Mouse (Mus musculus) midbrain, embryonic 13.5 days (tissue): ENCODE results near the gene R3hdm2. TPM values are rescaled to one million over a fixed set of nuclear protein-coding genes. Genes with fewer than 3 reads are reported as not detected.

ENCODE experiments used
- ATAC-seq: fragments of 200-750 bp; cut with Nextera tagmentation; 2 replicates; pipeline ENCODE4 v1.8.0; 2017; ENCODE audit warnings: mild to moderate bottlenecking, moderate TSS enrichment, moderate library complexity
- H3K27ac ChIP-seq: fragments of 300-500 bp; sonication (generic); 2 replicates; pipeline ENCODE4 v1.5.1; 2015; ENCODE audit warnings: inconsistent platforms, mild to moderate bottlenecking, moderate library complexity
- H3K27me3 ChIP-seq: fragments of 300-500 bp; sonication (generic); 2 replicates; pipeline ENCODE4 v1.6.1; 2015; ENCODE audit warnings: mild to moderate bottlenecking, inconsistent platforms
- H3K36me3 ChIP-seq: fragments of 300-500 bp; sonication (generic); 2 replicates; pipeline ENCODE4 v1.6.1; 2015; ENCODE audit warnings: mild to moderate bottlenecking, inconsistent platforms
- H3K4me1 ChIP-seq: fragments of 300-500 bp; sonication (generic); replicated peaks from 2 replicates; pipeline ENCODE4 v1.6.1; 2015; ENCODE audit warnings: inconsistent platforms
- H3K4me2 ChIP-seq: fragments of 300-500 bp; sonication (generic); replicated peaks from 2 replicates; pipeline ENCODE4 v1.6.1; 2015; ENCODE audit warnings: moderate library complexity, mild to moderate bottlenecking, inconsistent platforms
- H3K4me3 ChIP-seq: fragments of 300-500 bp; sonication (generic); replicated peaks from 2 replicates; pipeline ENCODE4 v1.5.1; 2015; ENCODE audit warnings: mild to moderate bottlenecking, inconsistent platforms
- H3K9ac ChIP-seq: fragments of 300-500 bp; sonication (generic); replicated peaks from 2 replicates; pipeline ENCODE4 v1.6.1; 2015; ENCODE audit warnings: mild to moderate bottlenecking, inconsistent platforms
- H3K9me3 ChIP-seq: fragments of 300-500 bp; sonication (generic); 2 replicates; pipeline ENCODE4 v1.6.1; 2016; ENCODE audit warnings: mild to moderate bottlenecking, inconsistent platforms
- WGBS: fragments of 180-500 bp; shearing (Covaris S2); methylation state at CpG from one replicate; pipeline ENCODE4 v1.1.7; 2015; 5-methylcytosine and 5-hydroxymethylcytosine counted together
- polyA plus RNA-seq: library from polyadenylated mRNA; unstranded; fragments of >200 nt; fragmentation: Nextera tagmentation; extraction: Ambion mirVana; gene quantifications from 2 replicates; pipeline ENCODE4 v1.2.1, GENCODE M21; 2015

R3hdm2 gene
- polyA plus RNA-seq, 1 experiment from 2014 or later, result 36.1 TPM

DNA sequence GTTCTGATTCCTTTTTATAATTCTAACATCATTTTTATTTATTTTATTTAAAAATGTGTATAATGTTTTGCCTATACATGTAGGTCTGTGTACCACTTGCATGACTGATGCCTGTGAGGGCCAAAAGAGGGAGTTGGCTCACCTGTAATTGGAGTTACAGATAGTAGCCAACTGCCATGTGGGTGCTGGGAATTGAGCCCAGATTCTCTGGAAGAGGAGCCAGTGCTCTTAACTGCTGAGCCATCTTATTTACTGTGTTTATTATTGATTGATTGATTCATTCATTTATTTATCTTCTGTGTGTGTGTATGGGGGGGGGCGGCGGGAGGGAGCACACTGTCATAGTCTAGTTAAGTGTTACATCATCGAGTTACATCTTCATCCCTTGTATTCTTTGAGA, 24.6 kb downstream of the R3hdm2 start:
- ATAC-seq, result no peak
- no peak overlapping the region for H3K4me2 ChIP-seq
- no peaks in the 10 kb centered on the region for H3K27me3 ChIP-seq
- H3K36me3 ChIP-seq, result peaks cover 29% of the 10 kb centered on the region
- no peaks in the 10 kb centered on the region for H3K9me3 ChIP-seq
- H3K9ac ChIP-seq, result no peak overlapping the region
- H3K4me3 ChIP-seq, result no peak overlapping the region
- WGBS, result 94% methylated on average over 3 of the region's 3 CpGs
- no peak overlapping the region for H3K27ac ChIP-seq
- no peaks in the 10 kb centered on the region for H3K4me1 ChIP-seq

GRCm38 (mm10) chr10:127407391-127407790, 27.3 kb downstream of the R3hdm2 start:
- Histone ChIP-seq H3K4me3 (no peak overlapping the region), H3K36me3 (0 out of 2 replicates have a peak, but pooled peaks cover 3% of the 10 kb centered on the region), H3K27ac (no peak overlapping the region), H3K4me2 (no peak overlapping the region), H3K27me3 (no peaks in the 10 kb centered on the region), H3K4me1 (peaks cover 12% of the 10 kb centered on the region), H3K9me3 (no peaks in the 10 kb centered on the region), H3K9ac (no peak overlapping the region)
- WGBS, result 75% methylated on average over 4 of the region's 4 CpGs
- ATAC-seq, result no peak

- H3K27me3 ChIP-seq, result no peaks in the 10 kb centered on the region
- H3K9ac ChIP-seq, result no peak overlapping the region
- 0 out of 2 replicates have a peak, but pooled peaks cover 3% of the 10 kb centered on the region for H3K36me3 ChIP-seq
- no peaks in the 10 kb centered on the region for H3K9me3 ChIP-seq
- H3K27ac ChIP-seq, result no peak overlapping the region
- H3K4me2 ChIP-seq, result no peak overlapping the region
- ATAC-seq, result no peak
- WGBS, result 52% methylated on average over 5 of the region's 5 CpGs
- no peak overlapping the region for H3K4me3 ChIP-seq
- peaks cover 15% of the 10 kb centered on the region for H3K4me1 ChIP-seq
Observed at GRCm38 (mm10) chr10:127412101-127412500, 32.0 kb downstream of the R3hdm2 start.

- no peak overlapping the region for H3K27ac ChIP-seq
- H3K4me2 ChIP-seq, result no peak overlapping the region
- ATAC-seq, result no peak
- H3K9me3 ChIP-seq, result no peaks in the 10 kb centered on the region
- 85% methylated on average over 2 of the region's 2 CpGs for WGBS
- no peaks in the 10 kb centered on the region for H3K27me3 ChIP-seq
- no peak overlapping the region for H3K4me3 ChIP-seq
- no peak overlapping the region for H3K9ac ChIP-seq
- H3K4me1 ChIP-seq, result peaks cover 15% of the 10 kb centered on the region
- H3K36me3 ChIP-seq, result 0 out of 2 replicates have a peak, but pooled peaks cover 3% of the 10 kb centered on the region
Observed at GRCm38 (mm10) chr10:127412776-127413175, 32.6 kb downstream of the R3hdm2 start.

DNA sequence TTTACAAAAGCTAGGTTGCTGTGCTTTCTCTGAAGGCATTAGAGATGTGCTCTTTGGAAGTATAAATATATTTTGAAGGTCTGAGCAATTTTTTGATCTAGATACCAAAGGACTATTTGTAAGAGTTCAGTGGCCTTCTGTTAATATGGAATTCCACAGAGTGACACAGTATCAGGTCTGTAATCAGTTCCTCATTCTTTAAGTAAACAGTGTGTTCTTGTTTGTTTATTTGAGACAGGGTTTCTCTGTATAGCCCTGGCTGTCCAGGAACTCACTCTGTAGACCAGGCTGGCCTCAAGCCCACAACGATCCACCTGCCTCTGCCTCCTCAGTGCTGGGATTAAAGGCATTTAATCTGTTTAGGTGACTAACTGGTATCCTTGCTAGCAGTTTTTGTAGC, 33.5 kb downstream of the R3hdm2 start:
- WGBS, result 81% methylated on average over 1 of the region's 1 CpGs
- H3K36me3 ChIP-seq, result 0 out of 2 replicates have a peak, but pooled peaks cover 3% of the 10 kb centered on the region
- no peak overlapping the region for H3K9ac ChIP-seq
- peaks cover 15% of the 10 kb centered on the region for H3K4me1 ChIP-seq
- no peak overlapping the region for H3K4me3 ChIP-seq
- H3K9me3 ChIP-seq, result no peaks in the 10 kb centered on the region
- H3K27me3 ChIP-seq, result no peaks in the 10 kb centered on the region
- no peak for ATAC-seq
- no peak overlapping the region for H3K4me2 ChIP-seq
- no peak overlapping the region for H3K27ac ChIP-seq

GRCm38 (mm10) chr10:127414141-127414540, 34.0 kb downstream of the R3hdm2 start:
- Histone ChIP-seq H3K36me3 (0 out of 2 replicates have a peak, but pooled peaks cover 2% of the 10 kb centered on the region), H3K9me3 (no peaks in the 10 kb centered on the region), H3K27me3 (no peaks in the 10 kb centered on the region), H3K4me3 (no peak overlapping the region), H3K4me2 (no peak overlapping the region), H3K9ac (no peak overlapping the region), H3K27ac (no peak overlapping the region), H3K4me1 (peaks cover 17% of the 10 kb centered on the region)
- ATAC-seq, result no peak
- WGBS, result 76% methylated on average over 3 of the region's 3 CpGs

DNA sequence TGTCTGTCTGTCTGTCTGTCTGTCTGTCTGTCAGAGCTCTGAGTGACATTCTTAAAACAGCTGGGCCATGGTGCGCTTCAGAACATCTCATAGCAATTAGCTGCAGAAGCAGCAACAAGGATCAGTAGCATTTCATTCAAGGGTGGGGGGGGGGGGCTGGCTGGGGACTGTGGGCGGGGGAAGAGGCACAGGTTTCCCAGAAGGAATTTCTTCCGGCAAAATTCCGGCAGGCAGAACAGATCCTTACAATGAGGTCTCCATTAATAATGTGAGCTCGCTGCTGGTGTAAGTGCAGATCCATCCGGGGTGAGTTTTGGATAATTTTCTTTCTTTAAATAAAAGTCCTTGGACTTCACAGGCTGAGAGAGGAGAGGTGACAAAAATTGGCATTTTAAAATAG, 40.0 kb downstream of the R3hdm2 start:
- peak overlapping the region; percentile 32; the same call in 1 of the 2 replicates for H3K4me2 ChIP-seq
- H3K9ac ChIP-seq, result no peak overlapping the region
- no peak for ATAC-seq
- no peak overlapping the region for H3K4me3 ChIP-seq
- 8% methylated on average over 6 of the region's 6 CpGs for WGBS
- H3K27me3 ChIP-seq, result no peaks in the 10 kb centered on the region
- no peak overlapping the region for H3K27ac ChIP-seq
- H3K9me3 ChIP-seq, result no peaks in the 10 kb centered on the region
- H3K4me1 ChIP-seq, result peaks cover 38% of the 10 kb centered on the region
- no peaks in the 10 kb centered on the region for H3K36me3 ChIP-seq

DNA sequence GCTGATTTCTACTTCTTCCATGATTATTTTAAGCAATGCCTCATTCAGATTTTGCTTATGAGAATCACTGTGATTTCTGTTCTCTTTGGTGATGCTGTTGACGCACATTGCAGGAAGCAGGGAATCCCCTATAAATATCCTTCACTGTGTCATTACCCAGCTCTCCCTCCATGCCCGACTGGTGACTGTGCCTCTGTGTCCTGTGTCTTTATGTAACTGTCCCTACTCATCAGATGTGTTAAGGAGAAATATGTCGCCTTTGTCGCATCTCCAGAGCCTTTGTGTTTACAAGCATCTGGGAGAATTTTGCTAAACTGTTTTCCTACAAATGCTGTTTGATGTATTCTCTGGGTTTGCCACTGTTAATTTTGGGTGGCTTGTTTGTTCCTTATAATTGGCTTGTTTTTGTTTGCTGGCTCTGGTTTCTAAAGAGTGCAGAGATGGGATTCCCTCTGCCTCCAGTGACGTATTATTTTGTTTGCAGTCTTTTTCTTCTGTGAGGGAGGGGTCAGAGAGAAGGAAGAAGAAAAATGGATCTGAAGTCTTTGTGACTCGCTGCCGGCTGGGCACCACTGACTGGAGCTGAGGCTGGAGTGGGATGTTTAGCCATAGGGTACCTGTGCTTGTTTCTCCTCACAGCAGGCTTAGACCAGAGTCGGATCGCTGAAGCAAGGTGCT, 40.7 kb downstream of the R3hdm2 start:
- H3K27me3 ChIP-seq, result no peaks in the 10 kb centered on the region
- H3K9ac ChIP-seq, result peak overlapping the region; percentile 28
- H3K4me2 ChIP-seq, result peak overlapping the region; percentile 45
- 7% methylated on average over 9 of the region's 9 CpGs for WGBS
- H3K27ac ChIP-seq, result peak overlapping the region; percentile 22
- H3K4me1 ChIP-seq, result peaks cover 40% of the 10 kb centered on the region
- peak; percentile 71 for ATAC-seq
- no peaks in the 10 kb centered on the region for H3K36me3 ChIP-seq
- peak overlapping the region; percentile 20 for H3K4me3 ChIP-seq
- H3K9me3 ChIP-seq, result no peaks in the 10 kb centered on the region

DNA sequence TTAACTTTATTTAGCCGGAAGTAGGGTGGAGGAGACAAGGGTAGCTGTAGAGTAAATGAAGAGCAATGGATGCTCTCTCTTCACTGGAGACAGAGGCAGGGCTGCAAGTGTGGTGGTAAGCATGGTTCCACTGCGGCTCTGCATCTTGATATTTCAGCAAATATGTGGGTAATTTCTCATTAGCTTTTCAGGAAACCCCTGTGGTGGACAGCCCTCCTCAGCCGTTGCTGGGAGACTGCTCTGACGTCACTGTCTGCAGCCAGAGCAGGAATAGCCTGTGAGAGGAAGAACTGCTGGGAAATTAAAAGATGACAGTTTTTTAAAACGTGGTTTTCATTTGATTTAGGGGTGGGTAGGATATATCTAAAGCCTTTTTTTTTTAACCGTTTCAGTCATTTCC, 41.9 kb downstream of the R3hdm2 start:
- Histone ChIP-seq H3K4me1 (peaks cover 49% of the 10 kb centered on the region), H3K4me3 (no peak overlapping the region), H3K36me3 (no peaks in the 10 kb centered on the region), H3K4me2 (peak overlapping the region; percentile 41), H3K27me3 (no peaks in the 10 kb centered on the region), H3K9ac (peak overlapping the region; percentile 51; the same call in 1 of the 2 replicates), H3K9me3 (no peaks in the 10 kb centered on the region), H3K27ac (peak overlapping the region; percentile 56; the same call in 1 of the 2 replicates)
- 23% methylated on average over 6 of the region's 6 CpGs for WGBS
- ATAC-seq, result peak; percentile 57; the same call in 1 of the 2 replicates

GRCm38 (mm10) chr10:127425794-127426193, 45.7 kb downstream of the R3hdm2 start:
- H3K27ac ChIP-seq, result no peak overlapping the region
- no peaks in the 10 kb centered on the region for H3K9me3 ChIP-seq
- H3K9ac ChIP-seq, result no peak overlapping the region
- no peak overlapping the region for H3K4me2 ChIP-seq
- no peak overlapping the region for H3K4me3 ChIP-seq
- 96% methylated on average over 2 of the region's 2 CpGs for WGBS
- no peak for ATAC-seq
- H3K4me1 ChIP-seq, result peaks cover 35% of the 10 kb centered on the region
- H3K36me3 ChIP-seq, result no peaks in the 10 kb centered on the region
- H3K27me3 ChIP-seq, result no peaks in the 10 kb centered on the region

DNA sequence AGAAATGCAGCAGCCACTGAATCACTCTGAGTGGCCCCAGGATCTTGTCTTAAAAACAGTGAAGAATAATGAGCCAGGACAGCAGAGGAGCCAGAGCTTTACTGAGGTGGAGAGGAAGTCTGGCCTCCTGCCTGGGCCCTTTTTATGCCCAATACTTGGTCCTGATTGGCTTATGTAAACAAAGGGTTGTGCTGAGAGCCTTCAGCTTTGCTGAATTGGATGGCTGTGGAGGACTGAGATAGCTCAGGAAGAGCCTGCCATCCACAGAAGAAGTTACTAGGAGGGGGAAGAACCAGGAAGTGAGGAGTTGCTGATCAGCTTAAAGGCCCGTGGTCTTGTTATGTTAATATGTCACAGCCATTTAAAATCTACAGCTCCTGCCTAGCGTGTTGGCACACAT, 46.5 kb downstream of the R3hdm2 start:
- no peaks in the 10 kb centered on the region for H3K9me3 ChIP-seq
- ATAC-seq, result 0 out of 2 replicates have a peak, but pooled peaks have one; percentile 24
- H3K4me1 ChIP-seq, result peaks cover 27% of the 10 kb centered on the region
- no peak overlapping the region for H3K9ac ChIP-seq
- 5% methylated on average over 2 of the region's 2 CpGs for WGBS
- peak overlapping the region; percentile 47 for H3K27ac ChIP-seq
- no peaks in the 10 kb centered on the region for H3K36me3 ChIP-seq
- H3K4me3 ChIP-seq, result no peak overlapping the region
- H3K4me2 ChIP-seq, result no peak overlapping the region
- H3K27me3 ChIP-seq, result no peaks in the 10 kb centered on the region

GRCm38 (mm10) chr10:127427107-127427506, 47.0 kb downstream of the R3hdm2 start:
- 95% methylated on average over 1 of the region's 1 CpGs for WGBS

More at GRCm38 (mm10) chr10:127427107-127427506, 47.0 kb downstream of the R3hdm2 start:
- H3K9ac ChIP-seq, result no peak overlapping the region
- no peak overlapping the region for H3K4me2 ChIP-seq
- H3K36me3 ChIP-seq, result no peaks in the 10 kb centered on the region
- H3K4me1 ChIP-seq, result peaks cover 22% of the 10 kb centered on the region
- ATAC-seq, result no peak
- no peaks in the 10 kb centered on the region for H3K27me3 ChIP-seq
- H3K9me3 ChIP-seq, result no peaks in the 10 kb centered on the region
- no peak overlapping the region for H3K4me3 ChIP-seq
- peak overlapping the region; percentile 47; the same call in 1 of the 2 replicates for H3K27ac ChIP-seq
